Mouse (Mus musculus) stomach, postnatal 0 days (tissue): ENCODE results near the gene Gmppa.

Experiments
- CTCF ChIP-seq: IDR thresholded peaks from 2 replicates; pipeline ENCODE4 v1.5.1; 2016; ENCODE audit warnings: antibody characterized with exemption, low read depth, mild to moderate bottlenecking, moderate library complexity
- EP300 ChIP-seq: optimal IDR thresholded peaks from 2 replicates; pipeline ENCODE3; 2016; ENCODE audit warnings: antibody characterized with exemption

- TF ChIP-seq CTCF, result no peak
- TF ChIP-seq EP300, result no peak
Measured at GRCm38 (mm10) chr1:75447265-75448051, 11.7 kb downstream of the Gmppa start.
